9 mouse cellular contexts compared by ENCODE assay signal in the genomic region with DNA sequence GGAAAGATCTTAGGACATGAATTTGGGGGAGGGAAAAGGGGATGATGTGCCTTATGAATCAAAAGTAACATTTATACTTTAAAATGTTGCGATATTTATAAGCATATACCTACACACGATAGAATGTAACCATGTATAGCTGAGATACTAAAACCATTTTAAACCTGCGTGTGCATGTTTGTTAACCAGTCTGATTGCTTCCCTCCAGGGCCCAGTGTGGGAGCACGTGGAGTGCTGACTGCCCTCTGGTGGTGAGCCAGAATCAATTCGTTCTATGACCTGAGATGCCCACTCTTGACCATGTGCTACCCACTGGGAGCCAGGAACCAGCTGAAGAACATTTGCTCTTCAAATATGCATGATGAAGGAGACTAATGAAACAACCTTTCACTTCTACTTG. TPM values are rescaled to one million over a fixed set of nuclear protein-coding genes. Genes with fewer than 3 reads are reported as not detected.
DNase-seq lines count a peak whose midpoint lies in the region; ATAC-seq and TF ChIP-seq lines count a peak whose summit lies in the region.
"Had no signal": no experiment of that assay in that cellular context is flagged by ENCODE, and none has a peak within 500 bp of the region (broad histone marks: within the 10 kb centered on the region; RNA-seq: fewer than 3 reads in every experiment).

No protein-coding gene starts in this region.

- TF ChIP-seq POLR2A in thymus, adult 2 months (IDR thresholded peaks at IDR 0.05; ENCODE audit: control insufficient read depth, extremely low read depth, insufficient read depth, low read length, poor library complexity): no peak

- DNase-seq in thymus, adult 2 months: peak; percentile 64
- no peak for DNase-seq in thymus, adult 18-20 months
- peak; percentile 2 for DNase-seq in c-Kit-positive CD71-positive TER-119-positive erythroid progenitor cells, embryonic 14.5 days (ENCODE audit: low spot score)
- peak; percentile 63 for DNase-seq in forebrain, postnatal 0 days
- DNase-seq in intestine, embryonic 14.5 days (ENCODE audit: low spot score): no peak
- DNase-seq in liver, embryonic 11.5 days (ENCODE audit: low spot score): no peak
- peak; percentile 72 for DNase-seq in thymus, postnatal 25 days

- no peaks in the 10 kb centered on the region for H3K4me1 ChIP-seq in thymus, adult 2 months (replicated peaks; ENCODE audit: control insufficient read depth, insufficient read depth, low read length)
- 0 out of 2 replicates have a peak, but pooled peaks cover 17% of the 10 kb centered on the region for H3K4me1 ChIP-seq in forebrain, postnatal 0 days (ENCODE audit: insufficient read depth)
- no peaks in the 10 kb centered on the region for H3K4me1 ChIP-seq in intestine, embryonic 14.5 days (replicated peaks; ENCODE audit: control insufficient read depth, insufficient read depth, low read length)
- no peaks in the 10 kb centered on the region for H3K4me1 ChIP-seq in liver, embryonic 11.5 days (replicated peaks; ENCODE audit: control insufficient read depth, insufficient read depth, low read length)
- H3K4me1 ChIP-seq in neural tube, embryonic 13.5 days (replicated peaks): peaks cover 29% of the 10 kb centered on the region

- peak; percentile 70; the same call in 1 of the 2 replicates for TF ChIP-seq CTCF in thymus, adult 2 months (IDR thresholded peaks at IDR 0.05; ENCODE audit: borderline replicate concordance, control insufficient read depth, extremely low read depth, insufficient read depth, low read length, poor library complexity)
- peak; percentile 73 for TF ChIP-seq CTCF in forebrain, postnatal 0 days (IDR thresholded peaks at IDR 0.05; ENCODE audit: low read depth)

- WGBS in thymus, adult 2 months: 28% methylated on average over 5 of the region's 5 CpGs
- WGBS in forebrain, postnatal 0 days: 30% methylated on average over 5 of the region's 5 CpGs
- WGBS in intestine, embryonic 14.5 days: 35% methylated on average over 5 of the region's 5 CpGs
- WGBS in liver, embryonic 11.5 days: 29% methylated on average over 5 of the region's 5 CpGs
- 40% methylated on average over 5 of the region's 5 CpGs for WGBS in neural tube, embryonic 13.5 days

- H3K9me3 ChIP-seq in forebrain, postnatal 0 days (ENCODE audit: low read length): no peaks in the 10 kb centered on the region
- H3K9me3 ChIP-seq in intestine, embryonic 14.5 days (ENCODE audit: control insufficient read depth, low read length): no peaks in the 10 kb centered on the region
- no peaks in the 10 kb centered on the region for H3K9me3 ChIP-seq in liver, embryonic 11.5 days (ENCODE audit: control insufficient read depth, low read length)
- no peaks in the 10 kb centered on the region for H3K9me3 ChIP-seq in neural tube, embryonic 13.5 days
- H3K9me3 ChIP-seq: embryonic facial prominence, embryonic 15.5 days had no signal

- H3K27me3 ChIP-seq in thymus, adult 2 months (ENCODE audit: control insufficient read depth, insufficient read depth, low read length): no peaks in the 10 kb centered on the region
- no peaks in the 10 kb centered on the region for H3K27me3 ChIP-seq in forebrain, postnatal 0 days (ENCODE audit: insufficient read depth, low read length)
- no peaks in the 10 kb centered on the region for H3K27me3 ChIP-seq in intestine, embryonic 14.5 days (replicated peaks; ENCODE audit: control insufficient read depth, insufficient read depth, low read length)
- no peaks in the 10 kb centered on the region for H3K27me3 ChIP-seq in liver, embryonic 11.5 days (replicated peaks; ENCODE audit: control insufficient read depth, insufficient read depth, low read length)
- H3K27me3 ChIP-seq in neural tube, embryonic 13.5 days: no peaks in the 10 kb centered on the region
- H3K27me3 ChIP-seq: embryonic facial prominence, embryonic 15.5 days had no signal

- H3K9ac ChIP-seq in forebrain, postnatal 0 days: no peak overlapping the region
- H3K9ac ChIP-seq in intestine, embryonic 14.5 days (ENCODE audit: low read length): no peak overlapping the region
- no peak overlapping the region for H3K9ac ChIP-seq in liver, embryonic 11.5 days (ENCODE audit: low read depth, low read length)
- no peak overlapping the region for H3K9ac ChIP-seq in neural tube, embryonic 13.5 days
- H3K9ac ChIP-seq: embryonic facial prominence, embryonic 15.5 days had no signal

- H3K36me3 ChIP-seq in thymus, adult 2 months (ENCODE audit: control insufficient read depth, insufficient read depth, low read length): no peaks in the 10 kb centered on the region
- H3K36me3 ChIP-seq in forebrain, postnatal 0 days (ENCODE audit: insufficient read depth): no peaks in the 10 kb centered on the region
- H3K36me3 ChIP-seq in intestine, embryonic 14.5 days (ENCODE audit: control insufficient read depth, insufficient read depth, low read length): no peaks in the 10 kb centered on the region
- no peaks in the 10 kb centered on the region for H3K36me3 ChIP-seq in liver, embryonic 11.5 days (ENCODE audit: control insufficient read depth, insufficient read depth, low read length)
- H3K36me3 ChIP-seq in neural tube, embryonic 13.5 days: no peaks in the 10 kb centered on the region
- H3K36me3 ChIP-seq: embryonic facial prominence, embryonic 15.5 days had no signal

- H3K27ac ChIP-seq in thymus, adult 2 months (ENCODE audit: control insufficient read depth, insufficient read depth, low read length): no peak overlapping the region
- no peak overlapping the region for H3K27ac ChIP-seq in forebrain, postnatal 0 days (ENCODE audit: low read depth, low read length)
- H3K27ac ChIP-seq in intestine, embryonic 14.5 days (ENCODE audit: low read depth): no peak overlapping the region
- no peak overlapping the region for H3K27ac ChIP-seq in liver, embryonic 11.5 days (ENCODE audit: low read depth, low read length)
- no peak overlapping the region for H3K27ac ChIP-seq in neural tube, embryonic 13.5 days (replicated peaks)
- H3K27ac ChIP-seq: embryonic facial prominence, embryonic 15.5 days had no signal

- no peak overlapping the region for H3K4me2 ChIP-seq in forebrain, postnatal 0 days (ENCODE audit: low read depth)
- no peak overlapping the region for H3K4me2 ChIP-seq in intestine, embryonic 14.5 days (ENCODE audit: low read length)
- H3K4me2 ChIP-seq in liver, embryonic 11.5 days: no peak overlapping the region
- no peak overlapping the region for H3K4me2 ChIP-seq in neural tube, embryonic 13.5 days
- H3K4me2 ChIP-seq: embryonic facial prominence, embryonic 15.5 days had no signal

- H3K4me3 ChIP-seq in thymus, adult 2 months (ENCODE audit: control insufficient read depth, insufficient read depth, low read length): no peak overlapping the region
- no peak overlapping the region for H3K4me3 ChIP-seq in forebrain, postnatal 0 days (ENCODE audit: low read depth, low read length)
- no peak overlapping the region for H3K4me3 ChIP-seq in intestine, embryonic 14.5 days (ENCODE audit: low read depth, low read length)
- no peak overlapping the region for H3K4me3 ChIP-seq in liver, embryonic 11.5 days (ENCODE audit: low read depth, low read length)
- no peak overlapping the region for H3K4me3 ChIP-seq in neural tube, embryonic 13.5 days
- H3K4me3 ChIP-seq: embryonic facial prominence, embryonic 15.5 days had no signal

- ATAC-seq in forebrain, postnatal 0 days: peak; percentile 56
- ATAC-seq in intestine, embryonic 14.5 days (replicated peaks; ENCODE audit: low FRiP score, low TSS enrichment, low read depth): 0 out of 2 replicates have a peak, but pooled peaks have one; percentile 32
- ATAC-seq in liver, embryonic 11.5 days (replicated peaks; ENCODE audit: low FRiP score): peak; percentile 34; the same call in 1 of the 2 replicates
- ATAC-seq in neural tube, embryonic 13.5 days (ENCODE audit: low read depth): peak; percentile 41; the same call in 1 of the 2 replicates

RNA-seq across cellular contexts. Expression of a gene that starts 30.9 kb away (rescaled TPM):
- 0.08 and 0.09 TPM in 2 replicates for polyA plus RNA-seq in thymus, adult 2 months (2012; rRNA removed)
- 2.8 and 3.3 TPM in 2 replicates for total RNA-seq in forebrain, postnatal 0 days (2014; rRNA removed)
- 1.5 and 2.3 TPM in 2 replicates for polyA plus RNA-seq in forebrain, postnatal 0 days (2015; fragmentation: Nextera tagmentation; extraction: Ambion mirVana)
- 0.42 and 0.61 TPM in 2 replicates for polyA plus RNA-seq in intestine, embryonic 14.5 days (2014; fragmentation: Nextera tagmentation; extraction: Ambion mirVana)
- polyA plus RNA-seq in liver, embryonic 11.5 days (2014; fragmentation: Nextera tagmentation; extraction: Ambion mirVana): 0.08 TPM in 1 of 2 replicates, not detected in the other
- 6.1 and 6.9 TPM in 2 replicates for polyA plus RNA-seq in neural tube, embryonic 13.5 days (2015; fragmentation: Nextera tagmentation; extraction: Ambion mirVana)

Comparison
In these comparisons a context has a peak if more than half of its experiments do, and no peak if none do; other contexts are left out.
1. DNase-seq: peak in thymus, adult 2 months (single experiment), c-Kit-positive CD71-positive TER-119-positive erythroid progenitor cells, embryonic 14.5 days (single experiment), forebrain, postnatal 0 days (single experiment) and thymus, postnatal 25 days (single experiment); none in thymus, adult 18-20 months (0 of 2), intestine, embryonic 14.5 days (single experiment) and liver, embryonic 11.5 days (single experiment).
2. Peak in every context shown above with its lines, with median percentiles within 50 percentile points of each other: ATAC-seq.